Mouse (Mus musculus) G1E-ER4 (cell line): ENCODE data around the gene Tcea2. TPM values are rescaled to one million over a fixed set of nuclear protein-coding genes. Genes with fewer than 3 reads are reported as not detected.

Source experiments
- GATA1 ChIP-seq: IDR thresholded peaks from one replicate; pipeline ENCODE4 v1.8.0; 2012; ENCODE audit warnings: low read length, inconsistent platforms
- polyA plus RNA-seq: library from polyadenylated mRNA; stranded (reverse); fragments of >175 nt; gene quantifications from 2 replicates; pipeline ENCODE4 v1.2.3, GENCODE M21; 2012

Tcea2 gene
- polyA plus RNA-seq, 1 experiment = not detected

GRCm38 (mm10) chr2:181687586-181687985 lies 7.5 kb downstream of the Tcea2 start:
- TF ChIP-seq GATA1 = no peak

- no peak for TF ChIP-seq GATA1
These were observed 9.5 kb downstream of the Tcea2 start for GRCm38 (mm10) chr2:181689466-181690160.

- no peak for TF ChIP-seq GATA1
These were observed 11.0 kb downstream of the Tcea2 start for GRCm38 (mm10) chr2:181691083-181691482.

DNA sequence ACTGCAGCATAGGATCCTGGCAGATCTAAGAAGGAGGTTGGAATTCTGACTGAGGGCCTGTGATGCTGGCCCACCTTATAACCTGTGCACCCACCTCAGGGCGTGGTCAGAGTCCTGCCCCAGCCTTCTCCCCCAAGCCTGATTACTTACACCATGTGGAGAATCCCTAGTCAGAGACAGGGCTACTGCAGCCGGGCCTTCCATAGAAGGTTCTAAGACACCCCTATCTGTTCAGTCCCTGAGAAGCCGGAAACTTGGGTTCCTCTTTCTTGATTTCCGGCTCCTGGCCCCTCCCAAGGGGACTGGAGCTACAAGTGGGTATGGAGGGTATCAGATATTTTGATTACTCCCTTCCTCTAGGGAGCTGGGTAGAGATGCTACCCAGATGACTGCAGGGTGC lies 11.5 kb downstream of the Tcea2 start:
- TF ChIP-seq GATA1 = no peak

DNA sequence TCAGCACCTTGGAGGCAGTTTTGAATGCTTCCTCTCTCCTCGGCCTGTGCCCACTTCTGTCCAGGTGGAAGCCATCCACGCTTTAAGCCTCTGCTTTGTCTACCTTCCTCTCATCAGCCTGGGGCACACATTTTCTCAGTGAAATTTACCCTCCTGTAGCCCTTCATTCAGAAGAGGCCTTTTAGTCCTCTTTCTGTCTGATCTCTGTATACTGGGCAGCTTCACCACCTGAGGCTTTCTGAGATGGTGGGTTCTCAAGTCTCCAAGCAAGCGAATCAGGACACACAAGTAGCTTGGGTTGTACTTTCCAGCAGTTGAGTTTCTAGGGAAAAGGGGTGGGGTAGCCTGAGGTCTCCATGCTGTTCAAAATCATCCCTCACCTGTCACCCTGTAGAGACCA lies 12.2 kb downstream of the Tcea2 start:
- TF ChIP-seq GATA1 = no peak

- TF ChIP-seq GATA1 = no peak
These were observed 13.5 kb downstream of the Tcea2 start, which contains the start of gene Rgs19 for GRCm38 (mm10) chr2:181693339-181694280. Gene Rgs19 (minus strand): TSS chr2:181693977.

GRCm38 (mm10) chr2:181694581-181694980 lies 14.5 kb downstream of the Tcea2 start:
- TF ChIP-seq GATA1 = no peak

GRCm38 (mm10) chr2:181695776-181696175 lies 15.7 kb downstream of the Tcea2 start:
- no peak for TF ChIP-seq GATA1

DNA sequence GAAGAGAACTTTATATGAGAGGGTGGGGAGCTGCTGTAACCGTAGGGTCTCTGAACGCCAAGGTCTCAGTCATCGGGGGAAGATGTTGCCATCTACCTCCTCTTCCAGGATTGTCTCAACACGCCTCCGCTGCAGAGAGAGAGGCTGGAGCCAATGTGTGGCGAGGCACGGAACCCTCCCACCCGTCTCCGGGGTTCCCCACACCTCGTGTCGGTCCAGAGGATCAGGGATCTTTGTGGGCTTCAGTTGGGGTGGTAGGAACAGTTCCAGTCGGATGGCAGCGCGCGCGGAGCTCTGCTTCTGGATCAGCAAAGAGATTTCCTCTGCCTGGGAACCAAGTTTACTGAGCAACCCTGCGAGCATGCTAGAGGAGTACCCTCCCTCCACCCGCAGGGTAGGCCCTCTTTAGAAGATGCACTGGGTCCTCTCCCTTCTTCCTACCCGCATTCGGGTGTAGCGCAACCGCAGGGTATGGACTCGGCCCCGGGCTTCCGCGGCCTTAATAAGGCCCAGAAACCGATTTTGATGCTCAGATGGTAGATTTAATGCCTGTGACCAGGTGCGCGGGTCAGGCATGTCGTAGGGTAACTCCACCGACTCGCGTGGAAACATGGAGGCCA lies 16.8 kb downstream of the Tcea2 start:
- no peak for TF ChIP-seq GATA1

GRCm38 (mm10) chr2:181698241-181698640 lies 18.1 kb downstream of the Tcea2 start, which contains the start of gene Lkaaear1:
Gene Lkaaear1 (minus strand): TSS chr2:181698442.
- TF ChIP-seq GATA1 = no peak

- TF ChIP-seq GATA1 = no peak
These were observed 26.6 kb downstream of the Tcea2 start for GRCm38 (mm10) chr2:181706668-181707067.

DNA sequence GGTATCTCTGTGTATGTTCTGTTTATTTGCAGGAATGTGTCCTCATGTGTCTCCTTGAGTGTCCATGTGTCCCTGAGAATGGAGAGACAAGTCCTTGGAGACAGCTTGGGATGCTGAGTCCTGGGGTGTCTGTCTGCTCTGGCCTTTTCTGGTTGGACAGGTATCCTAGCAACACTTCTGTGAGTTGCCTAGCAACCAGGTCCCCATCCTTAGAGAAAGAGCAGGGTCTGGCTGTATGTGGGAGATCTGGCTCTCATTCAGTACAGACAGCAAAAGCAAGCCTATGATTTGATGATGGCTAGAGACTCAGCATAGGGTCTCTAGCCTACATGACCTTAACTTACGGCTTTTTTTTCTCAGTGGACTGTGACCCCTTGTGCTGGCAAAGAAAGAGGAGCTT lies 33.6 kb downstream of the Tcea2 start:
- TF ChIP-seq GATA1 = no peak

DNA sequence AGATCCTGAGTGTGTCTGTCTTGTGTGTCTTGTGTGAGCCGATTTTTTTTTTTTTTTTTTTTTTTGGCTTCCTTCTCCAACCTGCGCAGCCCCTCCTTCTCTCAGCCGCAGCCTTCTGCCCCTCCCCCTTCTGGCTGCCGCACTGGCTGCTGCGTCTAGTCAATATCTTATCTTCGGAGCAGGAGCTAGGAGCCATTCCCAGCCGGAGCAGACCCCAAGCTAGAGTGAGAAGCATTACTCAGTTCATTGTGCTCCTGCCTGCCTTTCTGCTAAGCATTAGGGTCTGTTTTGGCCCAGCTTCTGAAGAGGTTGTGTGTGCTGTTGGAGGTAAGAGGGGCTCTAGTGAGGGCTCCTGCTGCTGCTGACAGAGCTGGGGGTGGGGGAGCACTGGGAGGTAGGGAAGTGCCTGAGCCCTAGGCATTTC lies 34.8 kb downstream of the Tcea2 start, which contains the start of gene Oprl1:
TSS of gene Oprl1 (plus strand) at position 114 of the 424 bp plus-strand sequence.
- no peak for TF ChIP-seq GATA1

GRCm38 (mm10) chr2:181715382-181715781 lies 35.3 kb downstream of the Tcea2 start:
- TF ChIP-seq GATA1 = no peak

- TF ChIP-seq GATA1 = no peak
These were observed 36.9 kb downstream of the Tcea2 start for GRCm38 (mm10) chr2:181716991-181717390.

DNA sequence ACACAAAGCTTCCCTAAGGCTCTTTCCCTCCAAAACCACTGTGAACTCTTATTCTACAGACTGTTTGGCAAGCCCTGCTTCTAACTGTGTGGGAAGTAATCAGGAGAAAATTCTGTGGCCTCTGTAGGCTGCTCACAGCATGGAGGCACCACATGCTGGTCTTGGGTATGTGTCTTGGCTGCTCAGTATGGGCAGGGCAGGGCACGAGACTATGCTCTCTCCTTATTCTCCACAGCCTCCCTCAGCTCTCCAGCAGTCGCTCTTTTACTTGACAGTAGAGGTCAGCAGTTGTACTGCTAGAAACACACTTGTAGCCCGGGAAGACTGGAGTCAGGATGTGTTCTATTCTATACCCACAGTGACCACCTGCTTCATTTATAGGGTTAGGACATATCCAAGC lies 40.0 kb downstream of the Tcea2 start:
- TF ChIP-seq GATA1 = no peak
